Mouse (Mus musculus): ENCODE results near the gene Pak4.
"Not testable (repeated sequence)": the region's sequence is repeated elsewhere in the genome, so short reads cannot be mapped to it uniquely, and the experiment has no call there.

Pak4 gene

GRCm38 (mm10) chr7:28597642-28598446, at the start of gene Pak4, which contains the start of gene Samd4b:
Pak4 (minus strand) TSS chr7:28598185.
Samd4b (minus strand) TSS chr7:28598144.
- peak; percentile 100 for DNase-seq

- no peak for DNase-seq
These were observed 49.0 kb upstream of the Pak4 start for GRCm38 (mm10) chr7:28647016-28647415.

GRCm38 (mm10) chr7:28645947-28646475, 48.0 kb upstream of the Pak4 start:
- no peak for DNase-seq

- no peak for DNase-seq
These were observed 47.4 kb upstream of the Pak4 start for GRCm38 (mm10) chr7:28645366-28645765.

GRCm38 (mm10) chr7:28641546-28641945, 43.6 kb upstream of the Pak4 start:
- peak; percentile 21 for DNase-seq

- DNase-seq, result no peak
These were observed 39.5 kb upstream of the Pak4 start for GRCm38 (mm10) chr7:28637511-28637910.

DNA sequence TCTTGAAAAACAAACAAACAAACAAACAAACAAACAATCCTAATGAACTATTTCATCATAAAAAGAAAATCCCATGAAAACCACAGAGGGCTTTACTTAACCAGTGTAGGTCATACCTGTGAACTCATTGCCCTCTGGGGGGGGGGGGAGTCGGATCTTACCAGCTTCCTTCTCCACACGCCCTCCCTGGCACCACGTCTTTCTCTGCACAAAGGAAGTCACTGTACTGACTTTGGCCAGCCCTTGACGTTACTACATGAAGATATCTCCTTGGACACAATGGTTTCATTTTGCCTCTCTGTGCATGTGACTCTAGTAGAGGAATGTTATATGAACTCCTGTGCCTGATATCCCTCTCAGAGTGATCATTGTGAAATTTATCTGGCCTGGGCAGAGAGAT, 36.1 kb upstream of the Pak4 start:
- DNase-seq, result no peak

- DNase-seq, result no peak
These were observed 33.1 kb upstream of the Pak4 start, which contains the start of gene Acp7 for GRCm38 (mm10) chr7:28631073-28631472. Acp7 (minus strand) TSS chr7:28631332.

DNA sequence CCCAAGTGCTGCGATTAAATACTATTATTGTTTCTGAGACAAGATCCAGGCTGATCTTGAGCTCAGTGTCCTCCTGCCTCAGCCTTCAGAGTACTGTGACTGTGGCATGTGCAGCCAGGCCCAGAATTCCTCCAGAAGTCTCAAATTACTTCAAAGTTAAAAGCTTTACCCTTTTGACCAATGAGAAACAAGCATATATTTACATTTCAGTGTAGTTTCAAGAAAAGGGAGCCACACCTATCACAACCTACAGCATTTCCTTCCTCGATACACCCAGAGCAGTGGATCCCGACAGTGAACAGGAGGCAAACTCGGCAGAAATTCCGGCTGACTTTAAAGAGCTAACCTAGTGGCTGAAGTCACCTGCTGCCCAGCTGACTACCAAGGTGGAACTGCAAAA, 26.8 kb upstream of the Pak4 start:
- no peak for DNase-seq

DNA sequence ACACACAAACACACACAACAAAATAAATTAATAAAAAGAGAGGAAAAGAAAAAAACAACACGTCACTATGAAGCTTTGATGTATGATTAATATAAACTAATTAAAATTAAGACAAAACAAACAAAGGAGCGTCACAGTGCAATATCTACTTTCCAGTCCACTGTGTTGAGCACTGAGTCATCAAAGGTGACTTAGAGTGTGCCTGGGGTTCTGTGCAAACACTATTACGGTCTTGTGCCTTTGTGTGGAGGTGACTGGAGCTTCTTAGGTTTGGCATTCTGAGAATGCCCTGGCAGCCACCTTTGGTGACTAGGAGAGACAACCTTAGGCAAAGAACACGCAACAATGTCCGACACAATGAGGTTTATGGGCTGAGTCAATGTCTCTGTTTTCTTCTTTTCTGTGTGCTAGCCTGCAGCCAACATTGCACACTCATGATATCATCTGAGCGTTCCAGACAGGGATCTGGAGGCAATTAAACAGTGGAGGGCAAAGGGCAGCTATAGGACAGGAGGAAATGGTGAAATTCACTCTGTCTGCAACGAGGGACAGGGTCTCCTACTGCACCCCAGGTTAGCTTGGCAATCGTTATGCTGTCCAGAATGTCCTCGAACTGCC, 21.2 kb upstream of the Pak4 start:
- DNase-seq, result no peak

- no peak for DNase-seq
These were observed 8.0 kb upstream of the Pak4 start for GRCm38 (mm10) chr7:28605951-28606350.

DNA sequence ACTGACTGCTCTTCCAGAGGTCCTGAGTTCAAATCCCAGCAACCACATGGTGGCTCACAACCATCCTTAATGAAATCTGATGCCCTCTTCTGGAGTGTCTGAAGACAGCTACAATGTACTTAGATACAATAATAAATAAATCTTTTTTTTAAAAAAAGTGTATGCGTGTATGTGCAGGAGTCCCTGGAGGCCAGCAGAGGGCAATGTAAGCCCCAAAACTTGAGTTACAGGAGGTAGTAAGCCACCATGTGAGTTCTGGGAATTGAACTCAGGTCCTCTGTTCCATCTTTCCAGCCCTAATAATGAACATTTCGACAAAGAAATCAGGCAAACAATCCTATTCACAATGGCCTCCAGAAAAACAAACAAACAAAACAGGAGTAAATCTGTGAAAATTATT, 5.8 kb upstream of the Pak4 start:
- not testable (repeated sequence) for DNase-seq

GRCm38 (mm10) chr7:28603136-28603535, 5.2 kb upstream of the Pak4 start:
- DNase-seq, result no peak

GRCm38 (mm10) chr7:28601668-28602067, 3.7 kb upstream of the Pak4 start:
- peak; percentile 70 for DNase-seq

DNA sequence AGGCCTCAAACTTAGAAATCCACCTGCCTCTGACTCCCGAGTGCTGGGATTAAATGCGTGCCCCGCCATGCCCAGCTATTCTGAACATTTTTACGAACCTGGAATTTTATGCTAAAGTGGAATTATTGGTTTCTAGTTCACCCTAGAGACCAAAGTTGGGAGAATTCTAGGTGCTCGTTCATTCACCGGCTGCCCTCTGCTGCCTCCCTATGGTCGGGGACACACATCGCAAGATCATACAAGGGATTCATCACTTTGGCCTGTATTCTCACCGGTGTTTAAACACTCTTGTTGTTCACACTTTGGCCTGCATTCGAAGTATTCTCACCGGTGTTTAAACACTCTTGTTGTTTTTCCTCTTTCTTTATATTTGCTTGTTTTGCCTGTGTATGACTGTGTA, 3.0 kb upstream of the Pak4 start:
- peak; percentile 83 for DNase-seq

DNA sequence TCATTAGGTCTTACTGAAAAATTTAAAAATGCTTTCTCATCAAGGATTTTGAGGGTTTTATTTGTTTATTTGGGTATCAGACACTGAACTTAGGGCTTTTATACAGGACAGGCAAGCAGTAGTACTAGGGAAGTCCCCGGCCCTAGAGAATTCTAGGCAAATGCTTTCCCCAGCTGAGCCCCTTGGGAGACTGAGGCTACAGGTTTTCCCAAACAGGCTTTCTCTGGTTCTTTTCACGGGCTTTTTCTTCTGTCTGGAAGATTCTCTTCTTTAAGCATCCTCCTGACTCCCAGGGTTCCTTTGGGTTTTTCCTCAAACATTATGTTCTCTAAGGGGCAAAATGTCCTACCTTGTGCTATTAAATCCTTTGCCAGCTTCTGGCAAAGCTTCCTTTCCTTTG, 966 bp upstream of the Pak4 start:
- DNase-seq, result no peak

DNA sequence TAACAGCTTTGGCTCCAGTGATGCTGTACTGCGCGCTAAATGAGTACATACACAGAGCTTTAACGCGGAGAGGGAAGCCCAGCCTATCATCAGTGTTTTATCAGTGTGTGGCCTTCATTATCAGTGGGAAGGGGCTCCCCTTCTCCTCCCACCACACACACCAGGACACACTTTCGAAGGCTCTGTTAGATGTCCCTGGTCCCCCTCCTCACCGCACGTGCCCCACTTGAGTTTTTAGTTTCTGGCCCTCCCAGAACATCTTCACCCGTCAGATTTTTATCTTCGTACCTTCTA, 761 bp downstream of the Pak4 start:
- DNase-seq, result no peak

GRCm38 (mm10) chr7:28596436-28597276, 1.3 kb downstream of the Pak4 start:
- peak; percentile 70 for DNase-seq

GRCm38 (mm10) chr7:28595751-28596435, 2.1 kb downstream of the Pak4 start:
- no peak for DNase-seq

- DNase-seq, result no peak
These were observed 4.5 kb downstream of the Pak4 start for GRCm38 (mm10) chr7:28593206-28594111.

DNA sequence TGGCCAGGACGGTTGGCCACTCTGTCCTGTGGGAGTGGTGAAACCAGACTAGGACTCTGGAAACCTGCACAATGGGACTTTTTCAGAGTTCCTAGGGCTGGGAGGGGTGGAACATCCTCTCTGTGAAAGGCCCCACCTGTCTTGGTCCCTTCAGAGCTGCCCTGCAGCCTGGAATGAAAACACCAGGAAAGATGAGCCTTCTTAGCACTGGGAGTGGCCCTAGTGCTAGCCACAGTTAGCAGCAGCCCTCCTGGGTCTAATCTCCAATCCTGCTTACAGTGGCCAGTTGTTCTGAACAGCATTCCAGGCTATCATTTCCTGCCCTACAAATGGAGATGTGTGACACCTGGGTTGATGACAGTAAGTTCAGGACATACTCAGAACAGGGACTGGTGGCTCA, 6.1 kb downstream of the Pak4 start:
- no peak for DNase-seq

DNA sequence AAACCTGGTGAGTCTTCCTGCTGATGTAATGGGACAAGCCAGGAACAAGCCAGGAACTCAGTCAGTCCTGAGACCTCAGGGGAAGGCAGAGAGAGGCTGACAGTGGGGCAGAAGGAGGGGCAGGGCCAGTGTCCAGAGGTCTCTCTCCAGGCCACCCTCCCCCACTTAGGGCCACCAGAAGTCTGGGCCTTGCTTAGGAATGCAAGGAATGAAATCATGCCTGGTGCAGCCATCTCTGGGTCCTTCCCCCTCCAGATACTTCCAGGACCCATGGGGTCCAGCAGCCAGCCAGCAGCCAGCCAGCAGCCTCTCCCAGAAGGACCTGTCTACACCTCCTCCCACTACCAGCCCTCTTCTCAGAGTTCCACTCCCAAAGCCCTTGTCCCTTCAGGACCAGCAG, 10.3 kb downstream of the Pak4 start:
- DNase-seq, result no peak
